Mouse (Mus musculus): ENCODE results near the gene Dlg3.

Gene Dlg3

GRCm38 (mm10) chrX:100767181-100767884 is at the start of gene Dlg3:
Gene Dlg3 (plus strand): TSS chrX:100767722.
- DNase-seq (ENCODE audit: low read depth, low spot score) = no peak

GRCm38 (mm10) chrX:100728947-100729346 is 38.6 kb upstream of the Dlg3 start:
- DNase-seq (ENCODE audit: low read depth, low spot score) = no peak

GRCm38 (mm10) chrX:100729665-100730188 is 37.8 kb upstream of the Dlg3 start, which contains the start of gene Gdpd2:
Gene Gdpd2 (plus strand): TSS chrX:100729873.
- no peak for DNase-seq (ENCODE audit: low read depth, low spot score)

- DNase-seq (ENCODE audit: low read depth, low spot score) = no peak
Observed at GRCm38 (mm10) chrX:100730266-100730665, 37.3 kb upstream of the Dlg3 start.

GRCm38 (mm10) chrX:100734359-100734758 is 33.2 kb upstream of the Dlg3 start:
- no peak for DNase-seq (ENCODE audit: low read depth, low spot score)

GRCm38 (mm10) chrX:100738918-100739317 is 28.6 kb upstream of the Dlg3 start:
- DNase-seq (ENCODE audit: low read depth, low spot score) = no peak

GRCm38 (mm10) chrX:100739443-100739842 is 28.1 kb upstream of the Dlg3 start:
- no peak for DNase-seq (ENCODE audit: low read depth, low spot score)

- no peak for DNase-seq (ENCODE audit: low read depth, low spot score)
Observed at GRCm38 (mm10) chrX:100740785-100741184, 26.7 kb upstream of the Dlg3 start.

GRCm38 (mm10) chrX:100741940-100742339 is 25.6 kb upstream of the Dlg3 start:
- DNase-seq (ENCODE audit: low read depth, low spot score) = no peak

- no peak for DNase-seq (ENCODE audit: low read depth, low spot score)
Observed at GRCm38 (mm10) chrX:100765855-100766254, 1.7 kb upstream of the Dlg3 start.

GRCm38 (mm10) chrX:100767885-100768626 is 534 bp downstream of the Dlg3 start:
- no peak for DNase-seq (ENCODE audit: low read depth, low spot score)

- no peak for DNase-seq (ENCODE audit: low read depth, low spot score)
Observed at GRCm38 (mm10) chrX:100769281-100769680, 1.8 kb downstream of the Dlg3 start.

- DNase-seq (ENCODE audit: low read depth, low spot score) = no peak
Observed at GRCm38 (mm10) chrX:100774341-100774811, 6.9 kb downstream of the Dlg3 start.

GRCm38 (mm10) chrX:100775405-100775804 is 7.9 kb downstream of the Dlg3 start:
- DNase-seq (ENCODE audit: low read depth, low spot score) = no peak

- no peak for DNase-seq (ENCODE audit: low read depth, low spot score)
Observed at GRCm38 (mm10) chrX:100776494-100776893, 9.0 kb downstream of the Dlg3 start.

- DNase-seq (ENCODE audit: low read depth, low spot score) = no peak
Observed at GRCm38 (mm10) chrX:100776985-100777654, 9.6 kb downstream of the Dlg3 start.

- DNase-seq (ENCODE audit: low read depth, low spot score) = no peak
Observed at GRCm38 (mm10) chrX:100777655-100778234, 10.2 kb downstream of the Dlg3 start.

GRCm38 (mm10) chrX:100778397-100778796 is 10.9 kb downstream of the Dlg3 start:
- DNase-seq (ENCODE audit: low read depth, low spot score) = no peak

GRCm38 (mm10) chrX:100789322-100789721 is 21.8 kb downstream of the Dlg3 start:
- no peak for DNase-seq (ENCODE audit: low read depth, low spot score)

GRCm38 (mm10) chrX:100796041-100796740 is 28.7 kb downstream of the Dlg3 start:
- DNase-seq (ENCODE audit: low read depth, low spot score) = no peak

- DNase-seq (ENCODE audit: low read depth, low spot score) = no peak
Observed at GRCm38 (mm10) chrX:100796741-100797090, 29.2 kb downstream of the Dlg3 start.
